Mouse (Mus musculus) embryonic facial prominence, embryonic 15.5 days (tissue): ENCODE data around the gene Atp8b3. TPM values are rescaled to one million over a fixed set of nuclear protein-coding genes. Genes with fewer than 3 reads are reported as not detected.
A peak's percentile ranks its signal among the peaks of the same experiment; 100 is the strongest.

Experiments
- ATAC-seq: fragments of 200-750 bp; cut with Nextera tagmentation; 2 replicates; pipeline ENCODE4 v1.8.0; 2017; ENCODE audit warnings: low read depth, moderate TSS enrichment; ENCODE audit not compliant: insufficient number of reproducible peaks, low FRiP score, low TSS enrichment
- H3K27ac ChIP-seq: fragments of 300-500 bp; sonication (generic); replicated peaks from 2 replicates; pipeline ENCODE4 v1.5.1; 2015; ENCODE audit warnings: mild to moderate bottlenecking, inconsistent platforms
- H3K27me3 ChIP-seq: fragments of 300-500 bp; sonication (generic); 2 replicates; pipeline ENCODE4 v1.6.1; 2015; ENCODE audit warnings: inconsistent platforms
- H3K36me3 ChIP-seq: fragments of 300-500 bp; sonication (generic); 2 replicates; pipeline ENCODE4 v1.6.1; 2015; ENCODE audit warnings: mild to moderate bottlenecking, inconsistent platforms
- H3K4me1 ChIP-seq: fragments of 300-500 bp; sonication (generic); 2 replicates; pipeline ENCODE4 v1.6.1; 2015; ENCODE audit warnings: inconsistent platforms
- H3K4me2 ChIP-seq: fragments of 300-500 bp; sonication (generic); replicated peaks from 2 replicates; pipeline ENCODE4 v1.6.1; 2015; ENCODE audit warnings: mild to moderate bottlenecking, inconsistent platforms
- H3K4me3 ChIP-seq: fragments of 300-500 bp; sonication (generic); replicated peaks from 2 replicates; pipeline ENCODE4 v1.5.1; 2015; ENCODE audit warnings: mild to moderate bottlenecking, inconsistent platforms
- H3K9ac ChIP-seq: fragments of 300-500 bp; sonication (generic); 2 replicates; pipeline ENCODE4 v1.6.1; 2015; ENCODE audit warnings: inconsistent platforms
- H3K9me3 ChIP-seq: fragments of 300-500 bp; sonication (generic); replicated peaks from 2 replicates; pipeline ENCODE4 v1.6.1; 2016; ENCODE audit warnings: inconsistent platforms
- WGBS: fragments of 180-500 bp; shearing (Covaris S2); methylation state at CpG from one replicate; pipeline ENCODE4 v1.1.7; 2015; 5-methylcytosine and 5-hydroxymethylcytosine counted together
- polyA plus RNA-seq: library from polyadenylated mRNA; unstranded; fragments of >200 nt; fragmentation: Nextera tagmentation; extraction: Ambion mirVana; gene quantifications from 2 replicates; pipeline ENCODE4 v1.2.1, GENCODE M21; 2015

Atp8b3 gene
- polyA plus RNA-seq, 1 experiment from 2014 or later: 0.28 TPM

- Histone ChIP-seq H3K27me3 (peaks cover 89% of the 10 kb centered on the region), H3K36me3 (no peaks in the 10 kb centered on the region), H3K27ac (no peak overlapping the region), H3K4me3 (0 out of 2 replicates have a peak overlapping the region, but pooled peaks have one; percentile 2), H3K9me3 (0 out of 2 replicates have a peak, but pooled peaks cover 3% of the 10 kb centered on the region), H3K4me2 (no peak overlapping the region), H3K9ac (no peak overlapping the region), H3K4me1 (peaks cover 20% of the 10 kb centered on the region)
- ATAC-seq: no peak
- under 1% methylated on average over 22 of the region's 22 CpGs for WGBS
Measured at GRCm38 (mm10) chr10:80490051-80490450, 48.9 kb downstream of the Atp8b3 start.

DNA sequence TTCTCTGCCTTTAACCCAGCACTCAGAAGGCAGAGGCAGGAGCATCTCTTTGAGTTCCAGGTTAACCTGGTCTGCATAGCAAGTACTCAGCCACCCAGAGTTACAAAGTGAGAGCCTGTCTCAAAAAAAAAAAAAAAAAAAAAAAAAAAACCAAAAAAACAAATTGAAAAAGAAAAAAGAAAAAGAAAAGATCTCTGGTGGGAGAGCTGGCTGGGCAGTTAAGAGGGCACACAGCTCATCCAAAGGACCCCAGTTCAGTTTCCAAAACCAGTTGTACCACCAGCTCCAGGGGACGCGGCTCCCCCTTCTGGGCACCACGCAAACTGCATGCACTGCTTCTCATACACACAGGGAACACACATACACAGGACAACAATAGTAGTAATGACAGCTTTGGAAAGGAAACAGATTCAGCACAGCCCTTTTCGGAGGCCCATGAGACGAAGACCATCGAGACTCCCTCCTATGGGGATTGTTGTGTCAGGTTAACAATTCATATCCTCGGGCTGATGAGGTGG lies 52.0 kb downstream of the Atp8b3 start:
- Histone ChIP-seq H3K36me3 (no peaks in the 10 kb centered on the region), H3K9ac (no peak overlapping the region), H3K4me2 (no peak overlapping the region), H3K4me1 (peaks cover 12% of the 10 kb centered on the region), H3K27ac (no peak overlapping the region), H3K27me3 (peaks cover 86% of the 10 kb centered on the region), H3K4me3 (no peak overlapping the region), H3K9me3 (0 out of 2 replicates have a peak, but pooled peaks cover 3% of the 10 kb centered on the region)
- ATAC-seq: no peak
- WGBS: 75% methylated on average over 7 of the region's 7 CpGs

DNA sequence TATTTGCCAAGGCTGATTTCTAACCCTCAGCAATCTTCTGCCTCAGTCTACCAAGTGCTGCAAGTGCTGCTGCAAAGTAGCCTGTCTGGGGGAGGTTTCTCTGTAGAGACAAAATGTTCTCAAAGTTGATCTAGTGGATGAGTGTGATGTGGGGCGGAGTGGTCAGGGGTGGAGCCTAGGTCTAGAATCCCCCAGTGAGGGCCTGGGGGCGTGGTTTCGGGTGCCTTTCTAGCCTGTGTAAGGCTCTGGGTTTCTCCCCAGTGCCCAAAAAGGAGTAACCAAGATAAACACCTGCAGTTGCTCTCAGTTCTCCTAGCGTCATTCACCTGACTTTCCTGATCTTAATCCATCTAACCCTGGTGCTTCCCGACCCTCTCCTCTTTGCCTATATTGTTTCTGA lies 57.9 kb downstream of the Atp8b3 start:
- Histone ChIP-seq H3K27ac (no peak overlapping the region), H3K9me3 (no peaks in the 10 kb centered on the region), H3K4me3 (no peak overlapping the region), H3K27me3 (peaks cover 61% of the 10 kb centered on the region), H3K4me1 (no peaks in the 10 kb centered on the region), H3K36me3 (no peaks in the 10 kb centered on the region), H3K4me2 (no peak overlapping the region), H3K9ac (no peak overlapping the region)
- 13% methylated on average over 5 of the region's 5 CpGs for WGBS
- ATAC-seq: no peak

- Histone ChIP-seq H3K9me3 (no peaks in the 10 kb centered on the region), H3K4me3 (no peak overlapping the region), H3K9ac (no peak overlapping the region), H3K36me3 (no peaks in the 10 kb centered on the region), H3K4me1 (peaks cover 8% of the 10 kb centered on the region; the same call in 1 of the 2 replicates), H3K27ac (no peak overlapping the region), H3K27me3 (peaks cover 37% of the 10 kb centered on the region), H3K4me2 (no peak overlapping the region)
- no peak for ATAC-seq
- 72% methylated on average over 5 of the region's 5 CpGs for WGBS
Measured at GRCm38 (mm10) chr10:80478531-80478930, 60.4 kb downstream of the Atp8b3 start.

- H3K4me2 ChIP-seq: peak overlapping the region; percentile 89
- H3K27me3 ChIP-seq: peaks cover 36% of the 10 kb centered on the region
- no peaks in the 10 kb centered on the region for H3K36me3 ChIP-seq
- H3K27ac ChIP-seq: peak overlapping the region; percentile 19; the same call in 1 of the 2 replicates
- peak overlapping the region; percentile 50 for H3K9ac ChIP-seq
- H3K4me1 ChIP-seq: peaks cover 8% of the 10 kb centered on the region; the same call in 1 of the 2 replicates
- H3K9me3 ChIP-seq: no peaks in the 10 kb centered on the region
- peak; percentile 89 for ATAC-seq
- peak overlapping the region; percentile 63 for H3K4me3 ChIP-seq
- WGBS: 1% methylated on average over 57 of the region's 58 CpGs
Measured at GRCm38 (mm10) chr10:80475290-80475959, 63.5 kb downstream of the Atp8b3 start.

Other genes starting within 250 kb of the Atp8b3 start
- gene Rps15, start 246.7 kb downstream of the Atp8b3 start, polyA plus RNA-seq: 969 and 997 TPM in 2 replicates
- gene Apc2, start 243.1 kb downstream of the Atp8b3 start, polyA plus RNA-seq: 3.4 and 5.4 TPM in 2 replicates
- 50.8 and 52.7 TPM in 2 replicates for gene 2310011J03Rik, start 218.6 kb downstream of the Atp8b3 start, polyA plus RNA-seq
- 4.2 and 5.2 TPM in 2 replicates for gene Pcsk4, start 209.6 kb downstream of the Atp8b3 start, polyA plus RNA-seq
- 10.7 and 13.7 TPM in 2 replicates for gene Reep6, start 209.2 kb downstream of the Atp8b3 start, polyA plus RNA-seq
- 11.5 and 11.6 TPM in 2 replicates for gene Adamtsl5, start 190.7 kb downstream of the Atp8b3 start, polyA plus RNA-seq
- gene Plk5, start 182.7 kb downstream of the Atp8b3 start, polyA plus RNA-seq: 2.0 and 2.2 TPM in 2 replicates
- 7.2 and 8.4 TPM in 2 replicates for gene Mex3d, start 151.5 kb downstream of the Atp8b3 start, polyA plus RNA-seq
- 247 and 250 TPM in 2 replicates for gene Mbd3, start 139.6 kb downstream of the Atp8b3 start, polyA plus RNA-seq
- 659 and 673 TPM in 2 replicates for gene Uqcr11, start 132.3 kb downstream of the Atp8b3 start, polyA plus RNA-seq
- gene Tcf3, start 105.5 kb downstream of the Atp8b3 start, polyA plus RNA-seq: 133 and 135 TPM in 2 replicates
- not detected in 2 replicates for gene Onecut3, start 44.3 kb downstream of the Atp8b3 start, polyA plus RNA-seq
- 25.8 and 27.1 TPM in 2 replicates for gene Rexo1, start 22.4 kb upstream of the Atp8b3 start, polyA plus RNA-seq
- 9.4 and 11.3 TPM in 2 replicates for gene Klf16, start 38.2 kb upstream of the Atp8b3 start, polyA plus RNA-seq
- gene Abhd17a, start 51.2 kb upstream of the Atp8b3 start, polyA plus RNA-seq: 112 and 115 TPM in 2 replicates
- gene Scamp4, start 63.7 kb upstream of the Atp8b3 start, polyA plus RNA-seq: 99.1 and 108 TPM in 2 replicates
- 7.0 and 7.5 TPM in 2 replicates for gene Adat3, start 63.8 kb upstream of the Atp8b3 start, polyA plus RNA-seq
- 4.8 TPM in 2 replicates for gene Gm49322, start 66.9 kb upstream of the Atp8b3 start, polyA plus RNA-seq
- gene Csnk1g2, start 83.7 kb upstream of the Atp8b3 start, polyA plus RNA-seq: 172 and 190 TPM in 2 replicates
- gene Btbd2, start 117.9 kb upstream of the Atp8b3 start, polyA plus RNA-seq: 82.2 and 82.7 TPM in 2 replicates
- 99.0 and 105 TPM in 2 replicates for gene Mknk2, start 139.0 kb upstream of the Atp8b3 start, polyA plus RNA-seq
- gene Mob3a, start 162.9 kb upstream of the Atp8b3 start, polyA plus RNA-seq: 48.2 and 51.8 TPM in 2 replicates
- 27.0 and 28.0 TPM in 2 replicates for gene Izumo4, start 163.1 kb upstream of the Atp8b3 start, polyA plus RNA-seq
- gene Ap3d1, start 203.1 kb upstream of the Atp8b3 start, polyA plus RNA-seq: 75.2 and 76.1 TPM in 2 replicates
- 17.1 and 21.7 TPM in 2 replicates for gene Dot1l, start 216.1 kb upstream of the Atp8b3 start, polyA plus RNA-seq